ENCODE assay signal across 13 mouse cellular contexts in genomic region chr9:32789306-32789705, GRCm38 (mm10).
DNase-seq lines count a peak whose midpoint lies in the region; ATAC-seq lines count a peak whose summit lies in the region.
"Had no signal": no experiment of that assay in that cellular context is flagged by ENCODE, and none has a peak within 500 bp of the region (broad histone marks: within the 10 kb centered on the region; RNA-seq: fewer than 3 reads in every experiment).

No protein-coding gene starts in this region.

- H3K9ac ChIP-seq in heart, embryonic 12.5 days: no peak overlapping the region
- H3K9ac ChIP-seq in heart, embryonic 11.5 days (ENCODE audit: low read depth, low read length): no peak overlapping the region
- H3K9ac ChIP-seq: heart, embryonic 13.5 days; limb, embryonic 13.5 days; neural tube, embryonic 13.5 days had no signal

- no peaks in the 10 kb centered on the region for H3K36me3 ChIP-seq in heart, embryonic 12.5 days
- no peaks in the 10 kb centered on the region for H3K36me3 ChIP-seq in heart, embryonic 11.5 days (ENCODE audit: control insufficient read depth, insufficient read depth, low read length)
- H3K36me3 ChIP-seq: heart, embryonic 13.5 days; limb, embryonic 13.5 days; neural tube, embryonic 13.5 days had no signal

- intact Hi-C loops in left cerebral cortex, postnatal 14 days (cut with DNase I): no loop called here

- H3K27me3 ChIP-seq in heart, embryonic 12.5 days (replicated peaks): no peaks in the 10 kb centered on the region
- H3K27me3 ChIP-seq in heart, embryonic 11.5 days (ENCODE audit: control insufficient read depth, insufficient read depth, low read length): no peaks in the 10 kb centered on the region
- H3K27me3 ChIP-seq: heart, embryonic 13.5 days; limb, embryonic 13.5 days; neural tube, embryonic 13.5 days had no signal

- H3K4me1 ChIP-seq in heart, embryonic 12.5 days (replicated peaks): peaks cover 29% of the 10 kb centered on the region
- peaks cover 20% of the 10 kb centered on the region; the same call in 1 of the 2 replicates for H3K4me1 ChIP-seq in heart, embryonic 11.5 days (ENCODE audit: control insufficient read depth, insufficient read depth, low read length)

- 21% methylated on average over 7 of the region's 7 CpGs for WGBS in heart, embryonic 12.5 days
- WGBS in heart, embryonic 11.5 days (ENCODE audit: insufficient replicate concordance): 28% methylated on average over 7 of the region's 7 CpGs

- peak; percentile 20 for DNase-seq in 3T3-L1 (ENCODE audit: low read depth, low spot score)
- peak; percentile 41 for DNase-seq in kidney, postnatal 14 days
- no peak for DNase-seq in thymus, postnatal 14 days
- DNase-seq in left cerebral cortex, postnatal 14 days (ENCODE audit: low spot score in 2 of 2): no peak
- no peak for DNase-seq in frontal cortex, postnatal 36 days (ENCODE audit: low spot score in 2 of 2)

- no peak overlapping the region for H3K4me3 ChIP-seq in heart, embryonic 12.5 days
- H3K4me3 ChIP-seq in heart, embryonic 11.5 days (ENCODE audit: low read depth, low read length): no peak overlapping the region
- H3K4me3 ChIP-seq: erythroblast, embryonic 14.5 days; heart, embryonic 13.5 days; limb, embryonic 13.5 days; neural tube, embryonic 13.5 days had no signal

- ATAC-seq in heart, embryonic 12.5 days (ENCODE audit: insufficient number of reproducible peaks, low FRiP score): peak; percentile 58; the same call in 1 of the 2 replicates
- no peak for ATAC-seq in heart, embryonic 11.5 days (replicated peaks; ENCODE audit: insufficient number of reproducible peaks, low FRiP score, low TSS enrichment)
- ATAC-seq in common myeloid progenitor, adult 5-6 weeks (replicated peaks; ENCODE audit: low read depth, poor library complexity, severe bottlenecking): peak; percentile 78

- no peak overlapping the region for H3K4me2 ChIP-seq in heart, embryonic 12.5 days
- H3K4me2 ChIP-seq in heart, embryonic 11.5 days: no peak overlapping the region
- H3K4me2 ChIP-seq: heart, embryonic 13.5 days; limb, embryonic 13.5 days; neural tube, embryonic 13.5 days had no signal

- no peak overlapping the region for H3K27ac ChIP-seq in heart, embryonic 12.5 days (ENCODE audit: poor library complexity, severe bottlenecking)
- H3K27ac ChIP-seq in heart, embryonic 11.5 days (ENCODE audit: low read depth, low read length): no peak overlapping the region
- H3K27ac ChIP-seq: heart, embryonic 13.5 days; kidney, postnatal 0 days; limb, embryonic 13.5 days; neural tube, embryonic 13.5 days had no signal

- H3K9me3 ChIP-seq in heart, embryonic 12.5 days (replicated peaks): no peaks in the 10 kb centered on the region
- no peaks in the 10 kb centered on the region for H3K9me3 ChIP-seq in heart, embryonic 11.5 days (replicated peaks; ENCODE audit: control insufficient read depth, low read length)
- H3K9me3 ChIP-seq: heart, embryonic 13.5 days; limb, embryonic 13.5 days; neural tube, embryonic 13.5 days had no signal

Comparison
In these comparisons a context has a peak if more than half of its experiments do, and no peak if none do; other contexts are left out.
1. DNase-seq: peak in 3T3-L1 (single experiment) and kidney, postnatal 14 days (single experiment); none in thymus, postnatal 14 days (single experiment), left cerebral cortex, postnatal 14 days (0 of 2) and frontal cortex, postnatal 36 days (0 of 2).